Mouse (Mus musculus): ENCODE measurements around the gene Itga7. TPM values are rescaled to one million over a fixed set of nuclear protein-coding genes. Genes with fewer than 3 reads are reported as not detected.

Itga7 gene
- total RNA-seq (2021): 100 to 1,000 TPM; 144 to 148 TPM
- long read RNA-seq, experiment 1, full-length matches to known transcripts: 79 of 134 reads
- long read RNA-seq, experiment 1, partial matches to known transcripts: 40 of 134 reads
- long read RNA-seq, experiment 1, other reads (novel, unspliced or antisense): 15 of 134 reads
- long read RNA-seq, experiment 2, full-length matches to known transcripts: 39 of 64 reads
- long read RNA-seq, experiment 2, partial matches to known transcripts: 18 of 64 reads
- long read RNA-seq, experiment 2, other reads (novel, unspliced or antisense): 7 of 64 reads

DNA sequence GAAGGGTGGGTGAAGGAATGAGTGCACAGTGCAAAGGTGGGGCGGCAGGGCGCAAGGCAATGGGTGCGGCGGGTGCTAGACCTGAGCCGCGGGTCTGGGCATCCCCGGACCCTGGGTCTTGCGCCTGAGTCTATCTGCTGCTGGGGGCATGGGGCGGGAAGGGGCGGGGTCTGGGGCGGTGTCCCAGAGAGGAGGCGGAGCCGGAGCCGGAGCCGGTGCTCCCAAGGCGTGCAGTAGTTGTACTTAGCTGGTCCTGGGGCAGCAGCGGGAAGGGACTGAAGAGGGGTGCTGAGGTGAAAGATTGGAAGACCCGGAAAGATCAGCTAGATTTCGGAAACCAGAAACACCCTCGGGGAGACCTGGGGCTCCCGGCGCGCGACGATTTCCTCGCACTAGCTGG lies at the start of gene Itga7:
Itga7 (plus strand) TSS at position 245 of the 400 bp plus-strand sequence.
- DNase-seq: peak; percentile 62 to 65

DNA sequence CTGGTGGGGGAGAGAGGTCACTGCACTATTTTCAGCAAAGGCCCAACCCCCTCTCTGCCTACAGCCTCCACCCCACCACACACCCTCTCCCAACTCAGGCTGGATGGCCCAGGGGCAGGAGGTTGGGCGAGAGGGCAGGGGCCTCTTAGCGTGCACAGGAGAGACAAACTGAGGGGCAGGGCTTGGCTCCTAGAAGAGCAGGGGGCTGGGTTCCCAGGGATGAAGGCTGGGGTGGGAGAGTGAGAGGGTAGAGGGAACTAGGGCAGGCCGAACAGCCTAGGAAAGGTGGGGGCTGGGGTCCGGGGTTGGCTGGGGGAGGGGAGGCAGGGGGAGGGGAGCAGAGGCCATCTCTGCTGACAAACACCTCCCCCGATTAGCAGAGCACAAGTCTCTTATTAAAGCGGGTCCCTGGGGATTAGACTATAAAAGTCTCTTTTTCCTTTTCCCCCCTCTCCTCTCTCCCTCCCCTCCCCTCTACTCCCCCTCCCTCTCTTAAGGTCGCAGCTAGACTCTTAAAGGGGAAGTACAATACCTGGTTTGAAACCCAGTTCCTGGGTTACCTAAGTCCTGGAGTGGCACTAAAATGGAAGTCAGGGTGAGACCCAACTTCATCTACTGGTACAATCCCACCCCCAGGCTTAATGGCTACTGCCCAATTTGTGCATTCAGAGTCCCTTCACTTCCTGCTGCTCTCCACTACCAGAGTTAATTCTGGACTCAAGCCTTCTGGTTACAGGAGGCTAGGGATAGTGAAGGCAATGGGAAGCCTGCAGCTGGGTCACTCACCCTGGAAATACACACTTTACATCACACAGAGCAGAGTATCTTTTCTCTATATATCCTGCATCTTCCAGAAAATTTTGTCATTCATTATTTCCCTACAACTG lies 44.4 kb upstream of the Itga7 start:
- no peak for DNase-seq

DNA sequence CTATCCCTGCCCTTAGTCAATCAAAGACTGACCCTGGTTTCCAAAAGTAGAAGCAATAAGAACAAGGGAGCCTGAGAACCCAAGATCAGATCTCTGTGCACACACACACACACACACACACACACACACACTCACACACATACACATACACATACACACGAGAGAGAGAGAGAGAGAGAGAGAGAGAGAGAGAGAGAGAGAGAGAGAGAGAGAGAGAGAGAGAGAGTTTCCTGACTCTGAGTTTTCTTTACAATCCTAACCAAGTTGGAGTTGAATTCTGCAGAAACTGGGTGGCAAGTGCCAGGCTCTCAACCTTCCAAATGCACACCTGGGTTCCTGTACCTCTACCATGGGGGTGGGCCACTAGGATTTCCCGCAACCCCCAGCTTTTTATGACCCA lies 43.8 kb upstream of the Itga7 start:
- DNase-seq: no peak

DNA sequence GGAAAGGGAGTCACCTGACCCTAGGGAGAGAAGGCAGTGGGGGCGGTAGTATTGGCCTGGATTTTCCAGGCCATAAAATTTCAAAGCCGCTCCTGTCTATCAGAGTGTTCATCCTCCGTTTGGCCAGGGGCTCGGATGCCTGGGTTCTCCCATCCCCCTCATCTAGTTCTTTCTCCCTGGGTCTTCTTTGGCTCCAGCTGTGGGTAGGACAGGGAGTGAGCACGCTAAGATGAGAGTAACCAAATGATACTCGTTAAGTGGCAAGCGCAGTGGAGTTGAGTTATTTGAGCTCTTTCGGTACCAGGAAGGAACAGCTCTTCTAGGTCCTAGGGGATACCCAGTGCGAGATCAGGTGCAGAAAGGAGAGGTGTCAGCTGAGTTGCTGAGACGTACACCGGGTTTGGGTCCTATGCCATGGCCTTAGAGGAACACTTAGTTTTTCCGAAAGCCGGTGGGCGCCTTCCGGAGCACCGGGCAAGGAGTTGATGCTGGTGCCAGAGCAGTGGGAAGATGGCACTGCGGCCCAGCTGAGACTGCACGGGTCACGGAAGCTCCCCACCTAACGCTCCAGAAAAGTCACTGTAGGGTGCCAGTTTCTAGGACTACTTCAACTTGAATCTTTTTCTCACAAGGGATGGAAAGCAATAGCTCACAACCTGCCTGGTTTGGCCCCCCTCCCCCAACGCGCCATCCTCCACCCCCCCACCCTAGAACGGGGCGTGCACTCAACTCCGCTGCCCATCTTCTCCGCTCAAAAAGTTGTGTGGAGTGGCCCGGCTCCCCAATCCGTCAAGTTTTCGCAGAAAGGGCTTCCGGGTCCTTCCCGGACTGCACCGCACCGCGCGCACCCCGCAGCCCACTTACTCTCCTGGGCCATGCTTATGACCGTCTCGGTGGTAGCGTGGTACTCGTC lies 43.0 kb upstream of the Itga7 start:
- DNase-seq: peak; percentile 4 to 31

DNA sequence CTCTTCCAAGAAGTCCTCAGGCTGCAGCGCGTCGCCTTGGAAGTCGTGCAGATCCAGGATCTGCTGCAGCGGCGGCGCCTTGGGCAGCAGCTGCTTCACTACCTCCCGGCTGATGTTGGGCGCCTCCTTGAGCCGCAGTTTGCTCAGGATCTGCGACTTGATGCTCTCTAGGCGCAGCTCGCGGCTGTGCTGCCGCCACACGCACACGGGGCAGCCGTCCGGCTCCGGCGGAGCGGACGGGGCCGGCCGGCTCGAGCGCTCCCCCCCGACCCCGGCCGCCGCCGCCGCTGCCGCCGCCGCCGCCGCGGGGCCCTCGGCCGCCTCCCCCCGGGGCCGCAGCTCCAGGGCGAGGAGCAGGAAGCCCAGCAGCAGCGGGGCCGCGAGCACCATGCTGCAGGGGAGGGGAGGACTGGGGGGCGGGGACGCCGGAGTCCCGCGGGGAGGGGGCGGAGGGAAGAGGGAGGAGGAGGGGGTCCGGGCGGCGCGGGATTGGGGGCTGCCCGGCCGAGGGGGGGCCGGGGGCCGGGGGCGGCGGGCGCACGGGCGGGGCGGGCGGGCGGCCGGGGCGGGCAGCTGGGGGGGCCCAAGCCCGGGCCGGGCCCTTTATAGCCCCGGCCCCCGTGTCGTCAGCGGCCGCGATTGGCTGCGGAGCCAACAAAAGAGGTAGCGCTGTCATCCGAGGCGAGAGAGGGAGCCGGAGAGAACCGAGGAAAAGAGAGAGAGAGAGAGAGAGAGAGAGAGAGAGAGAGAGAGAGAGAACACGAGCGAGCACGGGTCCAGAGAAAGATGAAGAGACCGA lies 42.1 kb upstream of the Itga7 start, which contains the start of gene Gdf11:
Gdf11 (minus strand) TSS at position 423 of the 799 bp plus-strand sequence.
- DNase-seq: peak; percentile 60 to 67

DNA sequence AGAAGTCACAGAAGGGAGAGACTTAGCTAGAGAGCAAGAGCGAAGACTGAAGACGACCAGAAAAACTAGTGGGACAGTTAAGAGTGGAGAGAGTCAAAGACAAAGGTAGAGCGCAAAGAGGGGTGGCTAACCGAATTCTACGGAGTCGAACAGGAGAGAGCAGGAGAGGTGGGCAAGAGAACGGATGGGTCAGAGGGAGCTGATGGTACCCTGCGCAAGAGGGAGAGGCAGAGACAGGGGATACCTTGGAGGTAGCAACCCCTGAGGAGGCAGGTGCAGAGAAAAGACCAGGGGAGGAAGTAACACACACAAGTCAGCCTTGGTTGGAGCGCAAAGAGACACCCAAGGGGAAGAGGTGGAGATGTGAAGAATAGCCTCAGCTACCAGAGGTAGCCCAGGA lies 41.4 kb upstream of the Itga7 start:
- peak in 1 of 2 experiments; percentile 29 for DNase-seq

DNA sequence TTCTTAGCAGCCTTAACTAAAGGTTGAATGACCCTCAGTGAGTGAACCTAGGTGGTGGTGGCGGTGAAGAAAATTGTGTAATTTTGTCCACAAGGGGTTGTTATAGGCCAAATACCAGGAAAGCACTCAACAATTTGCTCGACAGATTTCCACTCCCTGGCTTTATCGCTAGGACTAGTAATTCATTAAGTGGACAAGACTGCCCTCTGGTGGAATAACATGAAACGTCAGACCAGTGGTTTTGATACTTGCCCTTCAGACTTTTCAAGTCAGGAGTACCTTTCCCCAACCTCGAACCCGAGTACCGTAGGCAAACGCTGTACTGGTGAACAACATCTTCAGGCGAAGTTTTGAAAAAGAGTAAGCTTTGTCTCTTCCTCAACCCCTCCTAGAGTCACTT lies 38.2 kb upstream of the Itga7 start:
- DNase-seq: peak; percentile 77 to 92

DNA sequence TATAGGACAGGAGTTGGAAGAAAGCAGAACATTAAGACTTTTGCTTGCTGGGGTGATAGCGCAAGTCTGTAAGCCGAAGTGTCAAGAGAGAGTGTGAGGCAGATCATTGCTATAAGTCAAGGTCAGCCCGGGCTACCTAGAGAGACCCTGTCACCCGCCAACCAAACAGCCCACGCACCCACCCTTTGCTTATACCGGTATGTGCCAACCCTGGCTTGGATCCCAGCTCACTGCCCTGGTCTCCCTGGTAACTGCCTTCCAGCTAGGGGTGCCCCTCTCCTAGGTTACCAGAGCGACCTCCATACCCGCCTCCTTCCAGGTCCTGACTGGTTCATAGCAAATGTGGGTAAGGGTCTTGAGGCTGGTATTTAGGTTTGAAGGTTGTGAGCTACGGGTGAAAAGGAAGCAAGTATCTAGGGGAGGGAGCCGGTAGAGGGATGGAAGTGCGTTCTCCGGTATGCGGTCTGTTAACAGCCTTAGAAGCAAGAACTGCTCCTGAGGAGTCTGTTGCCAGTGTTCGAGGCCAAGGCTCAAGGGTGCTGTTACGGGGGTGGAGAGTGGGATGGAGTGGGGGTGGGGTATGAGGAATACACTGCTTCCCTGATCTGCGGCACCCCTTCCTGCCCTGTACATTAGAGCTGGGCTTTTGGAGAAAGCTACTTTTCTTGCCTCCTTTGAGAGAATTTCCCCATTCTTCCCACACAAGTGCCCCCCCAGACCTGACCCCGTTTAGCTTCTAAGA lies 37.5 kb upstream of the Itga7 start:
- no peak for DNase-seq

DNA sequence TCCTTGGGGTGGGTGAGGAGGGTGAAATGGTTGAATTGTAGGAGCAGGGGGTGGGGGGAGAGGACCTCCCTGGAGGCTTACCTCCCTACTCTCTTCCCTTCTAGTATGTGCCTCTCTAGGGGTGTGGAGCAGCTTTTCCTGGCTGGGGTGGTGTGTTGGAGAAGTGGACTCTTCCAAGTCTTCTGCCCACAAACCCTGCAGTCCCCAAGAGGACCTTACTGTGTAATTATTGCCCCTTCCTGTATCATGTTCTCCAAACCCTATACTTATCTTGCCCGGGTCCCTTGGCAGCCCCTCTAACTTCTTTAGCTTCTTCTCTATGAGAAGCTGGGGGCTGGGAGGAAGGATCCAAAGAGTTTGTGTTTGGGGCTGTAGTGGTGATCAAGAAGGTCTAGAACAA lies 36.8 kb upstream of the Itga7 start:
- no peak for DNase-seq

DNA sequence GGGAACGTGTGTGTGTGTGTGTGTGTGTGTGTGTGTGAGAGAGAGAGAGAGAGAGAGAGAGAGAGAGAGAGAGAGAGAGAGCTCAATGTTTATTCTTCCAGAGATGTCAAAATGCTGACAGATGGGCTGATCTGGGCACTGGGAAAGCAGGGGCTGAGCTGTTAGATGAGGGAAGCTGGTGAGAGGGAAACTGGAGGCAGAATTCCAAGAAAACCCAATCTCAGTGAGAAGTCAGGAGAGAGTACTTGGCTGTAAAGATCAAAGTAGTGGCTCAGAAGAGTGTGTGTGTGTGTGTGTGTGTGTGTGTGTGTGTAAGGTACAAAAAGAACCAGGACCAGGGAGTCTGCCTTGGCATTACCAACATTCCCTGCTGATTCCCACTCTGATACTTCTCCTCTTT lies 36.1 kb upstream of the Itga7 start:
- DNase-seq: no peak

DNA sequence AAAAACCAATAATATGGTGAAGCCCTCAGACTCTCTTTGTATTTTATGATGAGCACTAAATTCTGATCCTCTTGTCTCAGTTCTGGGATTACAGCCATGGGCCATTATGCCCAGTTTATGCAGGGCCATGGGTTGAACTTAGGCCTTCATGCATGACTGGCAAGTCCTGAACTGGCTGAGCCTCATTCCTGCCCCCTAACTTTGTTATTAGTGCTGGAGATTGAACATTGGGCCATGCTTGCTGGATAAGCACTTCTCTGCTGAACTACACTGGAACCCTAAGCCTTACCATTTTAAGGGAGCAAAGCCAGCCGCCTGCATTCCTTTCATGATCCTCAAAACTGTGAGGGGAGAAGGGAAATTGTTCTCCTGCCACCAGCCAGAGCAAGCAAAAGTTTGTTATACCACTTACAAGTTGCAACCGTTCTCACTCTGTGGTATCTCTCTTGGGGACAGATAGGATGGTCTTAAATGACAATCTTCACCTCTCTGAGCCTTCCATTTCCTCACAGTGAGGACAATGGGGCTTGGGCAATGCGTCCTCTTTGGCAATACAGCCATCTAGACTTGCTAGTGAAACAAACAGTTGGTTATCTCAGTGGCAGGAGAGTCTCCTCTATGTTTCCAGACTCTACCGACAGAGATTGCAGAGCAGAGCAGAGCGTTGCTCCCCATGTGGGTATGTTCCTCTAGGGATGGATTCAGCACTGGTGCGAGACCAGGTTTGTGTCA lies 33.7 kb upstream of the Itga7 start:
- no peak for DNase-seq

DNA sequence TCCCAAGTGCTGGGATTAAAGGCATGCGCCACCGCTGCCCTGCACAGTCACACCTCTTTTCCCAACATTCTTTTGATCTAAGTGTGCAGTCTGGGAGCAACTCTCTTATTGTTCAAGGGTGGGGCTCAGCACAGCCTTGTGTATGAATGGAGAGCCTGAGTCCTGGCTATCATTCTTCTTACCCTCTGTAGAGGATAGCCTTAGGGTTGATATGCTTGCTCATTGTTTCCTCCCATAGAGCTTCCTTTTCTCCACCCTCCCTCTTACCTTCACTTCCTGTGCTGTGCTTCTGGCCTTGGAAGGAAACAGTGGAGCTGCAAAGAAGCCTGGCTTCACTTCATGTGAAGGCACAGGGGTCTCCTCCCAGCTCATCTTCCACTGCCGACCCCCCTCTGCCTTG lies 32.9 kb upstream of the Itga7 start, which contains the start of gene Cd63:
Cd63 (plus strand) TSS at position 292 of the 400 bp plus-strand sequence.
- no peak for DNase-seq

DNA sequence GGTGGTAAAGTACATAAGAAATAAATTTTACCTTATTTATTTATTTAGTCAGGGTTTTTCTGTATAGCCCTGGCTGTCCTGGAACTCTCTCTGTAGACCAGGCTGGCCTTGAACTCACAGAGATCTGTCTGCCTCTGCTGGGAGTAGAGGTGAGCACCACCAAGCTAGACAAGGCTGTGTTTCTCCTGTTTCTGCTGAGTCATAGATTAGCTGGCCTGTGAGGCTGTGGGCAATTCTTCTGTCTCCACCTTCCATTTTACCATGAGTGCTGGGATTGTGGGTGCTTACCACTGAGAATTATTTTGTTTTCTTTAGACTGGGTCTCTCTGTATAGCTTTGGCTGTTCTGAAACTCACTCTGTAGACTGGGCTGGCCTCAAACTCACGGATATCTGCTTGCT lies 32.2 kb upstream of the Itga7 start:
- DNase-seq: no peak

DNA sequence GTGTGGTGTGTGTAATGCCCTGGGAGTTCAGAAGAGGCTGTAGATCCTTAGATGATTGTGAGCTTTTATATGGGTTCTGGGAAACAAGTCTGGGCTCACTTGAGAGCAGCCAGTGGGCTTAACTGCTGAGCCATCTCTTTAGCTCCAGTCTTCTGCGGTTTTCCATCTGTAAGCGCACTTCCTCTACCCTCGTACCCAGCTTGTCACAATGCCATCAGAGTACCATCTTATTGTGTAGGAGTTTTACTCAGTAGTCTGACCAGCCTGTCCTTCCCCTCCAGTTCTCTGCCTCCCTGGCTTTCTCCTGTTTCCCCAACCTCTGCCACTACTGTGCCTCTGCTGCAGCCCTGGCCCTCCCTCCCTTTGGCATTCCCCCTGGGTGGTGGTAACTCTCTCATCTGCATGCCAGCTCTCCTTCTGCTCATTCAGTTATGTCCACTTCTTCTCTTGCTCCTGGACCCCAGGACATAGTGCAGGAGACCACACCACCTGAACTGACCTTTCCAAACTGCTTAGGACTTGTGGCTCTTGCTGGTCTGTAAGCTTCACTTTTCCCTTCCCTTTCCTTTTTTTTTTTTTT lies 31.1 kb upstream of the Itga7 start:
- DNase-seq: no peak

DNA sequence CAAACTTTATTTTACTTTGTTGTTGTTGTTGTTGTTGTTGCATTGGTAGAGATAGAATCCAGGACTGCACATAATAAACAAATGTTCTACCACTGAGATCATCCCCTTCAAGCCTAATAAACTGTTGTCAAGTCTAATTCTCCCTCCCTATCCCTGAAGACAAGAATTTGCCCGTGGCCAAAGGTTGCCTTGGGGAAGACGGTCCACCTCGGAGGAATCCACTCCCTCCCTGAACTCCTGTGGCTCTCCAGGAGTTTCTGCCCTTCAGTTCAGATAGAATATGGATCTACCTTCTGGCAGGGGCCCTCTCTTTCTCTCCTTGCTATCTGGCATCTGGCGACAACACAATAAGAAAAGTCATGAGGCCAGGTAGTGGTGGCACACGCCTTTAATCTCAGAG lies 28.8 kb upstream of the Itga7 start:
- DNase-seq: no peak

DNA sequence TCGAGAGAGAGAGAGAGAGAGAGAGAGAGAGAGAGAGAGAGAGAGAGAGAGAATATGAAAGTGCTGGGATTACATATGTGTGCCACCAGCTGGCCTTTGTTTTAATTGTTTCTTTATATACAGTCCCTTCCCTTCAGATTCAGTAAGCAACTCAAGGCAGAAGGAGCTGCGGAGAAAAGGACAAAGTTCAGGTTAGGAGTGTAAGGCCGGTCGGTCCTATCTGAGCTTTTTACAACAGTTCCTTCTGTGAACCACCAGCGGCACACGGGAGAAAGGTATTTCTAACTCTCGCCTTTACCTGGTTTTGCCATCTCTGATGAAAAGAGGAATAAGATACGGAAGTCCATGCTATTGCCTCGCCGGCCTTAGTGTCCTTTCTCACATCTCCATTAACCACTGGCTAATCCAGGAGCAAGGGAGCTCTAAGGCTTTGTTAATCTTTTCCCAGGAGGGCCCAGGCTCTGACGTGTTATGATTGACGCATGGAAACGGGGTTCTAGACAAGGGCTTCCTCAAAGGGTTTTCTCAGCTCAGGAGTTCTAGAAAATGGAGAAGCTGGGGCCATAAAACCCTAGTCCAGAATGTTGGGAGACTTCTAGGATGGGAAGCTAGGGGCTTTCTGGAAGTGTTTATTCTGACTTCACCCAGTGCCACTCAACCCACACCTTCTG lies 24.7 kb upstream of the Itga7 start:
- peak in 1 of 2 experiments; percentile 25 for DNase-seq

DNA sequence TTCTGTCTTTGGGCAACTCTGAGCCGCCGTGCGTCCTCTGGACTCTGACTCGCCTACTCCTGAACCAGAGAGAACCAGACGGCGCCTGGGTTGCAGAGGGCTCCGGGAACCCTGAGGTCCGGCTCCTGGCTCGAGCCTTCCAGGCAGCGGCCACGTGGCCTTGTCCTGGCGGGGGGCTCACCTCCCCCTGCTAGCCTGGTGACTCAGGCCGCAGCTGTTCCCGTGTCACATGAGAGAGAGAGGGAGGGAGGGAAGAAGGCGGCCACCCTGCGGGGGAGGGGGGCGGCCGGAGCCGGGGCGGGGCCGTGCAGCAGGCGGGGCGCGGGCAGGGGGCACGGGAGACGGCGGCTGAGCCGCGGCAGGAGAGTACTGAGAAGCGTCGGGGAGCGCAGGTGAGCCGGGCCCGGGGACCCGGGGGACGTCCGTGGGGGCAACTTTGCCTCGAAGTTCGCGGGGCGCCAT lies 24.0 kb upstream of the Itga7 start:
- DNase-seq: peak; percentile 86 to 93

DNA sequence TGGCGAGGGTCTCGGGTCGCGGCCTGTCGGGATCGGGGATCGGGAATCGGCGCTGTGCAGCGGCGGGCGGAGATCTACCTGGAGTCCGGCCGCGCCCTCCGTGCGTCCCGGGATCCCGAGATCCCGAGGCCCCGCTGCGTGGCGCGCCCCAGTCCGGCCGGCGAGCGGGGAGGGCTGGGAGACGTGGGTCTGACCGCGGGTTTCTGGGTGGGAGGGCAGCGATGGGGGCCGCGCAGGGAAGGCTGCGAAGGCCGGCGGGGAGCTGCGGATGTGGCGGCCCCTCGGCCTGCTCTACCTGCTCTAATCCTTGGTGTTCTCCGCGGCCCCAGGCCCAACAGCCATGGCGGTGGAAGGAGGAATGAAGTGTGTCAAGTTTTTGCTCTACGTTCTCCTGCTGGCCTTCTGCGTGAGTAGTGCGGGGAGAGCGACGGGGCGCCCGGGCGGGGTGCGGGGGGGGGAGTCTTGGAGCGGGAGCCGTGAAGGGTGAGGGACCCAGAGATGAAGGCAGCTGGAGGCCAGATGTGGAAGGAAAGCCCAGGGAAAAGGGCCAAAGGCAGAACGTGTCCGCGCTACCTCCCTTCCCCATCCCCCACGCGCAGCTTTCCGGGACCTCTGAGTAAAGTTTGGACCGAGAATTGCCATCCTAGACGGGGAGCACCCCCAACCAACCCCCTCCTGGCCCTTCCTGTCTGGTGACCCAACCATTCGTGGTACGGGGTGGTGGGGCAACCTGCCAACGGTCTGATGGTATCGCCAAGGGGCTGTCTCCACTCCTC lies 23.4 kb upstream of the Itga7 start:
- peak; percentile 63 to 74 for DNase-seq
